Mouse (Mus musculus) liver, embryonic 14 days (tissue): ENCODE measurements around the gene Ppp2r5e. TPM values are rescaled to one million over a fixed set of nuclear protein-coding genes. Genes with fewer than 3 reads are reported as not detected.

Experiments used
- polyA plus RNA-seq: library from polyadenylated mRNA; depleted of rRNA; stranded (reverse); fragments of >200 nt; gene quantifications from 2 replicates; pipeline ENCODE4 v1.2.3, GENCODE M21; 2012; rRNA removed

The Ppp2r5e gene
- 6.5 and 7.5 TPM in 2 replicates for polyA plus RNA-seq

DNA sequence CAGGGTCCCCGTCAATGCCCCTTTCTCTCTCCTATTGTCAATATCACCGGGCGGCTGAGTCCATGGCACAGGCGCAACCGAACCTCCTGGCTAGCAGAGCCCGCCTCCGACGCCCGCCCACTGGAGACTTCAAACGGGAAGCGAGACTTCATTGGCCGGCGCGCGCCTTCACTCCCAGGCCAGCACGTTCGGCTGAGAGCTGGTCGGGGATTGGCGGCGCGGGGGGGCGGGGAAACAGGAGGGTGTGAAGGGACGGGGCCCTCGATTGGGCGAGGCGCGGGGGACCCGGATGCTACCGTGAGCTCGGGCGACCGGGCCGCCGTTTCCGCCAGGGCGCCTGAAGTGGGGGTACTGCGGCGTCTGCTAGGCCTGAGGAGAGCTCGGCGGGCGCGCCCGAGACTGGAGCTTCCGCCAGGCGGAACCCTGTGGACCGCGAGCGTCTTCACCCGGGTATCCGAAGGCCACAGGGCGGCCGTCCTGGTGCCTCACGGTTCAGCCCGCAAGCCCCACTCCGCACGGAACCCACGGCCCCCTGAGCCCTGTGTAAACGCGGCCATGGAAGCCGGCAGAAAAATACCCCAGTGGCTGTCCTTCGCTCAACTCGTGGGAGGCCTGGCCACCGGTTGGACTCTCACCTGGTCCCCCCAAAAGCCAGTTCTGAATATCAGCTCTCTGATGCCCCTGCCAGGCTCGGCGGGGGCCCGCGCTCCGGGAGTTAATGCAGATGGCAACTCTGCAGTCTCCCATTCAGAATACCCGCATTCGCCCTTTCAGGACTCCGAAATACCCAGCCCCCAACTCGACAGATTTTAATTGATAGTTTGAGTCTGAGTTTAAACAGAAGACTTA is at the start of gene Ppp2r5e:
Ppp2r5e (minus strand) TSS at position 92 of the 849 bp plus-strand sequence.

DNA sequence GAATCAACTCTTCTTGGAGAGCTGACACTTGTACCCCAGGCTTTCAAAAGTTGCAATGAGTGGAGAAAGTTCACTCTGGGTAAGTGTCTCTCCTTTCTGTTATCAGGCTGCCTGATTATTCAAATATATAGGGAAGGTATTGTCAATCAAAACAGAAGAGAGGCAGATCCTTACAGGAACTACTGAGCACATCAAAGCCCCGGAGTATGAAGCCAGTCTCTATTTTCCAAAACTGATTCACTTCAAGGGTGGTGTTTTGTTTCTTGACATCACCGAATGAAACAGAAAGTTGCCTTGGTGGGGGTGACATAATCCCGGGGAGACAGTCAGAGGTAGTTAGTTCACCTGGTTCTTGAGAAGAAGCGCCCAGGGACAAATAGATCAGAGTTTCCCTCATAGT is 179.4 kb downstream of the Ppp2r5e start, which contains the start of gene Gphb5:
Gphb5 (minus strand) TSS at position 101 of the 400 bp plus-strand sequence.

Other genes starting within 250 kb of the Ppp2r5e start
- not detected in 2 replicates for gene Gphb5, start 179.5 kb downstream of the Ppp2r5e start, polyA plus RNA-seq
- 5.7 and 6.7 TPM in 2 replicates for gene Wdr89, start 73.3 kb upstream of the Ppp2r5e start, polyA plus RNA-seq
- 9.1 and 11.0 TPM in 2 replicates for gene Sgpp1, start 139.5 kb upstream of the Ppp2r5e start, polyA plus RNA-seq
- 1.9 and 2.2 TPM in 2 replicates for gene Syne2, start 221.9 kb upstream of the Ppp2r5e start, polyA plus RNA-seq